Mouse (Mus musculus): ENCODE measurements at regions not wholly inside any gene's neighbourhood (a gene's known extent, or its start where the extent isn't known, plus 50 kb on each side); places are given as distances from the start of the nearest gene placed in this dataset.

DNA sequence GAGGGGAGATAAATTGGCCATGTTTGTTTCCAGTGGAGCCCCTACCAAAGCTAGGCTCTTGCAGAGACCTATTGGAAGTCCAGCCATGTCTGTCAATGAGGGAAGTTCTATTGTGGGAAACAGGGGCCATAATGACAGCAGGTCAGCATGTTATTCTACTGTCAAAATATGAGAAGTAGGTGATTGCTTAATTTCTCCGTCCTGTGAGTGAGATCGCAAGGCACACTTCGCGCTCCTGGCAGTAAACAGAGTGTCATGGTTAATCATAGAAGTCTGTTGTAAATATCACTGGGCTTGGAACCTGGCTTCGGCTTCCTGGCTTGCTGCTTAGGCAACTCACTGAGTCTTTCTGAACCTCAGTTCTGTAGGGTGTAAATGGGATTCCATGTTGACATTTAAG, 72.5 kb upstream of the Ccdc122 start:
- Histone ChIP-seq H3K9ac (ENCODE audit: low read length) (no peak overlapping the region), H3K27ac (ENCODE audit: low read depth, low read length) (no peak overlapping the region), H3K9me3 (ENCODE audit: control insufficient read depth, low read length) (no peaks in the 10 kb centered on the region), H3K4me1 (ENCODE audit: control insufficient read depth, insufficient read depth, low read length) (no peaks in the 10 kb centered on the region), H3K4me2 (no peak overlapping the region), H3K36me3 (ENCODE audit: control insufficient read depth, insufficient read depth, low read length) (no peaks in the 10 kb centered on the region), H3K27me3 (ENCODE audit: control insufficient read depth, insufficient read depth, low read length) (no peaks in the 10 kb centered on the region), H3K4me3 (ENCODE audit: low read depth, low read length) (no peak overlapping the region)
- ATAC-seq (ENCODE audit: low FRiP score): no peak
- 93% methylated on average over 5 of the region's 5 CpGs for WGBS
- peak; percentile 57 for DNase-seq (ENCODE audit: low spot score, missing footprints)

DNA sequence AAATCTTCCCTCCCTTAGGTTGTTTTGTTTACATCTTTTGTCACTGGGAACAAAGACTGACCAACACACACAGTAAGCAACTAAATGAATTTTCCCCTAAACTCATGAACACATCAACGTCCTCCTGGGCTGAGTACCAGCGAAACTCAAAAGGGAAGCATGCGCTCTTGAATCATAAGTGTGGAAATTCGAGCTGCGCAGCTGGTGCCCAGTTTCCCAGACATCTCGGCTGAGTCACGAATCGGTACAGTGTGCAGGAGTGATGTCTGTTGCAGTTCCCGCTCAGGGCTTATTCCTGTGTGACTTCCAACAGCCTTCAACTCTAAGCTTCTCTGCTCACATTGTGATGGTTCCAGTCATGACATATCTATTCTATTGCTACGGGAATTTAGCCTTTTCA, 77.7 kb upstream of the Ccdc122 start:
- H3K4me3 ChIP-seq (ENCODE audit: low read depth, low read length): no peak overlapping the region
- no peaks in the 10 kb centered on the region; the same call in 1 of the 2 replicates for H3K4me1 ChIP-seq (ENCODE audit: control insufficient read depth, insufficient read depth, low read length)
- H3K9me3 ChIP-seq (ENCODE audit: control insufficient read depth, low read length): no peaks in the 10 kb centered on the region
- 81% methylated on average over 10 of the region's 10 CpGs for WGBS
- DNase-seq (ENCODE audit: low spot score, missing footprints) (no peak), ATAC-seq (ENCODE audit: low FRiP score) (no peak)
- no peak overlapping the region for H3K9ac ChIP-seq (ENCODE audit: low read length)
- H3K27me3 ChIP-seq (ENCODE audit: control insufficient read depth, insufficient read depth, low read length): no peaks in the 10 kb centered on the region
- H3K36me3 ChIP-seq (ENCODE audit: control insufficient read depth, insufficient read depth, low read length): no peaks in the 10 kb centered on the region
- H3K27ac ChIP-seq (ENCODE audit: low read depth, low read length): no peak overlapping the region
- H3K4me2 ChIP-seq: no peak overlapping the region

GRCm38 (mm10) chr14:76957136-76957535, 79.4 kb upstream of the Ccdc122 start:
- no peak overlapping the region for H3K4me2 ChIP-seq
- H3K9ac ChIP-seq (ENCODE audit: low read length): no peak overlapping the region
- H3K27me3 ChIP-seq (ENCODE audit: control insufficient read depth, insufficient read depth, low read length): no peaks in the 10 kb centered on the region
- no peak overlapping the region for H3K27ac ChIP-seq (ENCODE audit: low read depth, low read length)
- DNase-seq (ENCODE audit: low spot score, missing footprints) (no peak), ATAC-seq (ENCODE audit: low FRiP score) (no peak)
- no peaks in the 10 kb centered on the region; the same call in 1 of the 2 replicates for H3K4me1 ChIP-seq (ENCODE audit: control insufficient read depth, insufficient read depth, low read length)
- WGBS: 27% methylated on average over 2 of the region's 2 CpGs
- no peaks in the 10 kb centered on the region for H3K36me3 ChIP-seq (ENCODE audit: control insufficient read depth, insufficient read depth, low read length)
- no peaks in the 10 kb centered on the region for H3K9me3 ChIP-seq (ENCODE audit: control insufficient read depth, low read length)
- H3K4me3 ChIP-seq (ENCODE audit: low read depth, low read length): no peak overlapping the region

- DNase-seq (ENCODE audit: low spot score, missing footprints) (no peak), ATAC-seq (ENCODE audit: low FRiP score) (no peak)
- Histone ChIP-seq H3K27me3 (ENCODE audit: control insufficient read depth, insufficient read depth, low read length) (no peaks in the 10 kb centered on the region), H3K4me3 (ENCODE audit: low read depth, low read length) (no peak overlapping the region), H3K27ac (ENCODE audit: low read depth, low read length) (no peak overlapping the region), H3K9me3 (ENCODE audit: control insufficient read depth, low read length) (no peaks in the 10 kb centered on the region), H3K9ac (ENCODE audit: low read length) (no peak overlapping the region), H3K4me2 (no peak overlapping the region), H3K36me3 (ENCODE audit: control insufficient read depth, insufficient read depth, low read length) (no peaks in the 10 kb centered on the region), H3K4me1 (ENCODE audit: control insufficient read depth, insufficient read depth, low read length) (peaks cover 5% of the 10 kb centered on the region)
- 88% methylated on average over 2 of the region's 2 CpGs for WGBS
Observed at GRCm38 (mm10) chr14:76953171-76953570, 83.4 kb upstream of the Ccdc122 start.

GRCm38 (mm10) chr14:76951450-76951849, 85.1 kb upstream of the Ccdc122 start:
- no peak overlapping the region for H3K4me2 ChIP-seq
- no peak overlapping the region for H3K27ac ChIP-seq (ENCODE audit: low read depth, low read length)
- no peak for ATAC-seq (ENCODE audit: low FRiP score)
- WGBS: 80% methylated on average over 4 of the region's 4 CpGs
- no peak for DNase-seq (ENCODE audit: low spot score, missing footprints)
- no peaks in the 10 kb centered on the region for H3K9me3 ChIP-seq (ENCODE audit: control insufficient read depth, low read length)
- no peaks in the 10 kb centered on the region for H3K36me3 ChIP-seq (ENCODE audit: control insufficient read depth, insufficient read depth, low read length)
- no peak overlapping the region for H3K4me3 ChIP-seq (ENCODE audit: low read depth, low read length)
- no peak overlapping the region for H3K9ac ChIP-seq (ENCODE audit: low read length)
- peaks cover 5% of the 10 kb centered on the region for H3K4me1 ChIP-seq (ENCODE audit: control insufficient read depth, insufficient read depth, low read length)
- H3K27me3 ChIP-seq (ENCODE audit: control insufficient read depth, insufficient read depth, low read length): no peaks in the 10 kb centered on the region

DNA sequence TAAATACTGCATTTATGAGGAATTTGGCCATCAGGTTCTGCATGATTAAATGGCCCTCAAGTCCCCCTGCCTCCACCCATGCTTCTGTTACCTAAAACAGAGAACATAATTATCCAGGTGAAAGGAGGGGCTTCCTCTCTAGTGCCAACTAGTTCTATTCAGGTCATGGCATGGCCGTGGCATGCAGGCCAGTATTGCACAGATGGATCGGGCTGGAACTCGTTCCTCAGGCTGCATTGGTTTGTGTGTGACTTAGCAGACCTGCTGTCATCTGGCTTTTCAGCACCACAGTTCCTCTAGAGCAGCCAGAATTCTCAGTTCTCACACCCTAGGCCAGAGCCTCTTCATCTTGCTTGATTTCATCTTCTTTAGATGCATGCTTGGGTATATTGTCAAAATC, 87.2 kb upstream of the Ccdc122 start:
- no peak for ATAC-seq (ENCODE audit: low FRiP score)
- Histone ChIP-seq H3K27ac (ENCODE audit: low read depth, low read length) (no peak overlapping the region), H3K36me3 (ENCODE audit: control insufficient read depth, insufficient read depth, low read length) (no peaks in the 10 kb centered on the region), H3K9ac (ENCODE audit: low read length) (no peak overlapping the region), H3K4me3 (ENCODE audit: low read depth, low read length) (no peak overlapping the region), H3K4me1 (ENCODE audit: control insufficient read depth, insufficient read depth, low read length) (peaks cover 5% of the 10 kb centered on the region), H3K27me3 (ENCODE audit: control insufficient read depth, insufficient read depth, low read length) (no peaks in the 10 kb centered on the region), H3K9me3 (ENCODE audit: control insufficient read depth, low read length) (no peaks in the 10 kb centered on the region), H3K4me2 (no peak overlapping the region)
- DNase-seq (ENCODE audit: low spot score, missing footprints): no peak
- WGBS: 93% methylated on average over 3 of the region's 3 CpGs

DNA sequence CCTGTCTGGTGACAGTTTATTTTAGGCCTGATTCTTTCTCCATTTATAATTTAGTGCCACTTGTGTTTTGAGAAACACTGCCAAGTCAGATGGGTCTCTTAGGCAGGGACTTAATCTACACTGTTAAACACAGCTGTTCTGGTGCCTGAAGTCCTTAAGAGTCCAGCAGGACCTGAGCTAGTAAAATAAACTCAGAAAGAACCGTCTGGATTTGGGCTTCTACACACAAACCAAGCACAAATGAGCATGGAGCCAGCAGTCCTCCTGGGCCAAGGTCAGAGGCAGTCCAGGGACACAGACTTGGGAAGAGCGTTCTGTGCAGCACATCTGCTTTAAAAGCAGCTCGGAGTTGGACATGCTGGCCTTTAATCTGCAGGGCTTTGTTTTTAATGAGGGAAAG, 87.6 kb upstream of the Ccdc122 start:
- Histone ChIP-seq H3K27ac (ENCODE audit: low read depth, low read length) (no peak overlapping the region), H3K27me3 (ENCODE audit: control insufficient read depth, insufficient read depth, low read length) (no peaks in the 10 kb centered on the region), H3K4me1 (ENCODE audit: control insufficient read depth, insufficient read depth, low read length) (peaks cover 5% of the 10 kb centered on the region), H3K9me3 (ENCODE audit: control insufficient read depth, low read length) (no peaks in the 10 kb centered on the region), H3K9ac (ENCODE audit: low read length) (no peak overlapping the region), H3K4me2 (no peak overlapping the region), H3K36me3 (ENCODE audit: control insufficient read depth, insufficient read depth, low read length) (no peaks in the 10 kb centered on the region), H3K4me3 (ENCODE audit: low read depth, low read length) (no peak overlapping the region)
- WGBS: 59% methylated on average over 3 of the region's 3 CpGs
- DNase-seq (ENCODE audit: low spot score, missing footprints) (no peak), ATAC-seq (ENCODE audit: low FRiP score) (no peak)

DNA sequence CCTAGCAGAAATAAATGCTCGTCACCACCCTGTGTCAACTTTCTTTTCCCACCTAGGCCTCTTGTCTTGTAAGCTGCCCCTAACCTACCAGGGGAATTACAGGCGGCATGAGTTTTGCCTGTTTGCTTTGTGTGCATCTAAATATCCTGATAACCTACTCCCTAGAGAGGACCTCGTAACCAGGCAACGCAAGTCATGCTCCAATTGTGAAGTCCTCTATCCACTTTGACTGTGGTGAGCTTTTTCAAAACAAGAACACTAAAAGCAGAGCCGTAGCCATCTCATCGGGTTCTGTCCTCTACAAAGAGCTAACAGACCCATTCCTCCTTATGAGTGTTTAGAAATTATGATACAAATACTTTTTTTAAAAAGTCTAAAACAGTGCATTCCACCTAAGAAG, 88.1 kb upstream of the Ccdc122 start:
- Histone ChIP-seq H3K27ac (ENCODE audit: low read depth, low read length) (no peak overlapping the region), H3K4me3 (ENCODE audit: low read depth, low read length) (no peak overlapping the region), H3K9me3 (ENCODE audit: control insufficient read depth, low read length) (no peaks in the 10 kb centered on the region), H3K4me1 (ENCODE audit: control insufficient read depth, insufficient read depth, low read length) (peaks cover 5% of the 10 kb centered on the region), H3K9ac (ENCODE audit: low read length) (no peak overlapping the region), H3K27me3 (ENCODE audit: control insufficient read depth, insufficient read depth, low read length) (no peaks in the 10 kb centered on the region), H3K36me3 (ENCODE audit: control insufficient read depth, insufficient read depth, low read length) (no peaks in the 10 kb centered on the region), H3K4me2 (no peak overlapping the region)
- ATAC-seq (ENCODE audit: low FRiP score) (no peak), DNase-seq (ENCODE audit: low spot score, missing footprints) (no peak)
- 62% methylated on average over 6 of the region's 6 CpGs for WGBS

DNA sequence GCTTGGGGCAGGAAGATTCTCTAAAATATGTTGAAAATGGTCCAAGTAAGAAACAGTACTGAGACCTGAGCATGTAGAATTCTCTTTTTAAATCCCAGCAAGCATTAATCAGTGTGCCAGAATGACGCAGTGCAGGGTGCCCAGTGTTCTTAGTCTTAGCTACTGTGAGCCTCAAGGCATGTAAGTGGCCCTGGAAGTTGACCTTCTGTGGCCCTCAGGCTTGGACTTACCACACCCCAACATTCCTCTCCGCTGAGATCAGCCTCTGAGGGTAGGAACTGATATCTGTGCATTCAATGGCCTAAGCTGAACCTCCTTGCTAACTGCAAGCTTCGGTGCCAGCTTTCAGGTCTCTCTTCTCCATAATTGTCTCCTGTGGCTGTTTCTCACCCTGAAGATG, 89.4 kb upstream of the Ccdc122 start:
- Histone ChIP-seq H3K9me3 (ENCODE audit: control insufficient read depth, low read length) (no peaks in the 10 kb centered on the region), H3K4me2 (no peak overlapping the region), H3K27ac (ENCODE audit: low read depth, low read length) (no peak overlapping the region), H3K4me1 (ENCODE audit: control insufficient read depth, insufficient read depth, low read length) (peaks cover 5% of the 10 kb centered on the region), H3K27me3 (ENCODE audit: control insufficient read depth, insufficient read depth, low read length) (no peaks in the 10 kb centered on the region), H3K4me3 (ENCODE audit: low read depth, low read length) (no peak overlapping the region), H3K36me3 (ENCODE audit: control insufficient read depth, insufficient read depth, low read length) (no peaks in the 10 kb centered on the region), H3K9ac (ENCODE audit: low read length) (no peak overlapping the region)
- DNase-seq (ENCODE audit: low spot score, missing footprints) (no peak), ATAC-seq (ENCODE audit: low FRiP score) (no peak)
- 66% methylated on average over 3 of the region's 3 CpGs for WGBS

- Histone ChIP-seq H3K27me3 (ENCODE audit: control insufficient read depth, insufficient read depth, low read length) (no peaks in the 10 kb centered on the region), H3K9me3 (ENCODE audit: control insufficient read depth, low read length) (no peaks in the 10 kb centered on the region), H3K4me1 (ENCODE audit: control insufficient read depth, insufficient read depth, low read length) (peaks cover 3% of the 10 kb centered on the region), H3K4me3 (ENCODE audit: low read depth, low read length) (no peak overlapping the region), H3K9ac (ENCODE audit: low read length) (no peak overlapping the region), H3K4me2 (no peak overlapping the region), H3K36me3 (ENCODE audit: control insufficient read depth, insufficient read depth, low read length) (no peaks in the 10 kb centered on the region), H3K27ac (ENCODE audit: low read depth, low read length) (no peak overlapping the region)
- ATAC-seq (ENCODE audit: low FRiP score): no peak
- no peak for DNase-seq (ENCODE audit: low spot score, missing footprints)
- WGBS: 81% methylated on average over 6 of the region's 6 CpGs
Observed at GRCm38 (mm10) chr14:76945626-76946025, 90.9 kb upstream of the Ccdc122 start.

All from midbrain, embryonic 11.5 days (tissue).